8 mouse cellular contexts compared by ENCODE assay signal in the genomic region with DNA sequence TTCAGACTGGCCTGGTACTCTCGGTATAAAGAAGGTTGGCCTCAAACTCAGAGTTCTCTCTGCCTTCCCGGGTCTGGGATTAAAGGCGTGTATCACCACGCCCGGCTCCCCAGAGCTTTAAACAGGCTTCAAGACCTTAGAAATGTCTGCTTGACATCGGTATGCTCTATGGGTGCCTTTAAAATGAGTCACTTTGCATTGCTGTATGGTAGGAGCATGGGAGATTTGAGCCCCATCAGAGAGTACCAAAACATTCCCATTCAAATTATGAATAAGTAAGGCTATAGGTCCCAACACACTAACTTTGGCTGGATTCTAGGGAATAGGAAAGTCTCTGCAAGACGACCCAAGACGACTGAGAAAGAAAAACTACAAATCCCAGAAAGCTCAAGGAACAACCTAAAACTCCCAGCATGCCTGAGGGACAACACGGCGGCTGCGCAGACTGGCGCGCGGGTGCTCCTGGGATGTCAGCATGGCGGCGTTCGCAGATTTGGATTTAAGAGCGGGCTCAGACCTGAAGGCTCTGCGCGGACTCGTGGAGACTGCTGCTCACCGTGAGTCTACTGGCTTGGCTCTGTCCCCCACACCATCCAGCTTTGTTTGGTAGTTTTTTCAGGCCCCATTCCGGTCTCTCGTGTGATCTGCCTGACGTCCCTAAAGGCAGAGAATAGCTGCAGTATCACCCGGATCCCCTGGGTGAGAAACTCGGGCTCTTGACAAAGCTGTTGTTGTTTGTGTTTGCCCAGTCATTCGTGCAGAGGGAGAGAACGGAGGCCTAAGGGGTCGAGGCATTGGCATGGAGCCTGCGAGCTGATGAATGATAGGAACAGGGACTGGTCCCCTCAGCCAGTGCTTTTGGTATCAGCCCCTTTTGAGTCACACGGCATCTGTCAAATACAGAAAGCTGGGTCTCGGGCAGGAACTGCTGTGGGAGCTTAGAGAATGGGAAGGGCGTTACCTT. TPM values are rescaled to one million over a fixed set of nuclear protein-coding genes. Genes with fewer than 3 reads are reported as not detected.
DNase-seq lines count a peak whose midpoint lies in the region; ATAC-seq lines count a peak whose summit lies in the region.

Gene Rpp30 (plus strand): TSS at position 455 of the 964 bp plus-strand sequence.

- peaks cover 10% of the 10 kb centered on the region for H3K36me3 ChIP-seq in hindbrain, embryonic 15.5 days

- H3K27me3 ChIP-seq in hindbrain, embryonic 15.5 days = no peaks in the 10 kb centered on the region

- peak within 1 kb of the TSS; percentile 57 for H3K27ac ChIP-seq in hindbrain, embryonic 15.5 days (replicated peaks)

- WGBS in hindbrain, embryonic 15.5 days = 1% methylated on average over 34 of the region's 34 CpGs

- DNase-seq in T-cell, adult 2 months (ENCODE audit: low spot score) = peak; percentile 86
- peak; percentile 83 to 86 for DNase-seq in cerebellum, postnatal 36 days
- DNase-seq in frontal cortex, postnatal 36 days (ENCODE audit: low spot score in 2 of 2) = peak; percentile 84 to 88
- DNase-seq in left cerebral cortex, adult 11 months (ENCODE audit: low spot score) = peak; percentile 75
- DNase-seq in lung, postnatal 4 days = peak; percentile 87 to 91
- peak; percentile 85 for DNase-seq in retina, postnatal 7 days (ENCODE audit: low read depth, low spot score)
- DNase-seq in urinary bladder, adult 2 months (ENCODE audit: low spot score) = peak; percentile 51

- peak; percentile 96 for ATAC-seq in hindbrain, embryonic 15.5 days (ENCODE audit: low FRiP score, low read depth)

- peaks cover 19% of the 10 kb centered on the region for H3K4me1 ChIP-seq in hindbrain, embryonic 15.5 days (replicated peaks)

- peak within 1 kb of the TSS; percentile 56 for H3K9ac ChIP-seq in hindbrain, embryonic 15.5 days

- H3K4me2 ChIP-seq in hindbrain, embryonic 15.5 days = peak within 1 kb of the TSS; percentile 78

- H3K4me3 ChIP-seq in hindbrain, embryonic 15.5 days = peak within 1 kb of the TSS; percentile 72

- H3K9me3 ChIP-seq in hindbrain, embryonic 15.5 days = no peaks in the 10 kb centered on the region

RNA-seq across cellular contexts. Expression of gene Rpp30, which starts in this region (rescaled TPM):
- polyA plus RNA-seq in hindbrain, embryonic 15.5 days (2015; fragmentation: Nextera tagmentation; extraction: Ambion mirVana) = 62.9 and 67.1 TPM in 2 replicates
- 20.8 and 23.1 TPM in 2 replicates for polyA plus RNA-seq in urinary bladder, adult 2 months (2012; rRNA removed)

Comparison
In these comparisons a context has a peak if more than half of its experiments do, and no peak if none do; other contexts are left out.
1. Peak in every context shown above with its lines: DNase-seq, ATAC-seq, H3K4me3 ChIP-seq and H3K27ac ChIP-seq.